Mouse (Mus musculus) liver, adult 2 months (tissue): ENCODE measurements around the gene Kcnj11. TPM values are rescaled to one million over a fixed set of nuclear protein-coding genes. Genes with fewer than 3 reads are reported as not detected.
A peak's percentile ranks its signal among the peaks of the same experiment; 100 is the strongest.

Source experiments
- DNase-seq: peaks from one replicate; pipeline ENCODE4 v3.0.0-alpha.2; 2011; ENCODE audit warnings: low read depth, low spot score; ENCODE audit errors: extremely low read depth
- H3K27ac ChIP-seq: fragments of 200-500 bp; replicated peaks from 2 replicates; pipeline ENCODE4 v1.5.1; 2012; ENCODE audit warnings: low read depth, mild to moderate bottlenecking, control low read depth, inconsistent platforms, low read length; ENCODE audit not compliant: insufficient read depth
- H3K27me3 ChIP-seq: fragments of 200-500 bp; 2 replicates; pipeline ENCODE4 v1.6.1; 2012; ENCODE audit warnings: mild to moderate bottlenecking, moderate library complexity, low read length, inconsistent platforms; ENCODE audit not compliant: control insufficient read depth, insufficient read depth
- H3K36me3 ChIP-seq: fragments of 200-500 bp; 2 replicates; pipeline ENCODE4 v1.6.1; 2012; ENCODE audit warnings: low read length, inconsistent platforms; ENCODE audit not compliant: control insufficient read depth, insufficient read depth
- H3K4me1 ChIP-seq: fragments of 200-500 bp; 2 replicates; pipeline ENCODE4 v1.6.1; 2011; ENCODE audit warnings: low read length; ENCODE audit not compliant: control insufficient read depth, insufficient read depth
- H3K4me3 ChIP-seq: fragments of 200-500 bp; 2 replicates; pipeline ENCODE4 v1.5.1; 2011; ENCODE audit warnings: low read depth, mild to moderate bottlenecking, control low read depth, low read length, moderate library complexity; ENCODE audit not compliant: insufficient read depth
- H3K79me2 ChIP-seq: fragments of 200-500 bp; 2 replicates; pipeline ENCODE4 v1.6.1; 2012; ENCODE audit warnings: inconsistent platforms, mild to moderate bottlenecking, low read length, moderate library complexity; ENCODE audit not compliant: control insufficient read depth, insufficient read depth
- H3K9ac ChIP-seq: fragments of 200-500 bp; 2 replicates; pipeline ENCODE4 v1.6.1; 2012; ENCODE audit warnings: low read depth, mild to moderate bottlenecking, control low read depth, inconsistent platforms, low read length
- CTCF ChIP-seq: fragments of 200-500 bp; IDR thresholded peaks from 2 replicates; pipeline ENCODE4 v1.5.1; 2011; ENCODE audit warnings: low read depth, low read length, control low read depth
- POLR2A ChIP-seq: fragments of 200-500 bp; IDR thresholded peaks from 2 replicates; pipeline ENCODE4 v1.6.1; 2011; ENCODE audit warnings: low read length, control low read depth; ENCODE audit not compliant: insufficient read depth; ENCODE audit errors: extremely low read depth
- WGBS: fragments of 180-500 bp; shearing (Covaris S2); methylation state at CpG from one replicate; pipeline ENCODE4 v1.1.7; 2018; 5-methylcytosine and 5-hydroxymethylcytosine counted together
- polyA plus RNA-seq: library from polyadenylated mRNA; depleted of rRNA; stranded (reverse); fragments of >200 nt; gene quantifications from 2 replicates; pipeline ENCODE4 v1.2.3, GENCODE M21; 2012
- total RNA-seq: library from RNA; depleted of rRNA; stranded (reverse); fragments of >200 nt; gene quantifications from 2 replicates; pipeline ENCODE4 v1.2.3, GENCODE M21; 2014

The Kcnj11 gene
- total and polyA plus RNA-seq, 2 experiments: not detected

- no peaks in the 10 kb centered on the region for H3K4me1 ChIP-seq
- no peak overlapping the region for H3K4me3 ChIP-seq
- 85% methylated on average over 8 of the region's 8 CpGs for WGBS
- H3K36me3 ChIP-seq: no peaks in the 10 kb centered on the region
- H3K27ac ChIP-seq: no peak overlapping the region
- DNase-seq: no peak
- peaks cover 2% of the 10 kb centered on the region; the same call in 1 of the 2 replicates for H3K27me3 ChIP-seq
- no peak for TF ChIP-seq CTCF
- TF ChIP-seq POLR2A: no peak
- H3K79me2 ChIP-seq: no peaks in the 10 kb centered on the region
- H3K9ac ChIP-seq: no peak overlapping the region
Observed at GRCm38 (mm10) chr7:46103075-46103591, 2.6 kb upstream of the Kcnj11 start.

GRCm38 (mm10) chr7:46099682-46100081 lies 882 bp downstream of the Kcnj11 start:
- Histone ChIP-seq H3K79me2 (no peaks in the 10 kb centered on the region), H3K9ac (no peak overlapping the region), H3K27ac (no peak overlapping the region), H3K4me1 (no peaks in the 10 kb centered on the region), H3K27me3 (peaks cover 2% of the 10 kb centered on the region; the same call in 1 of the 2 replicates), H3K36me3 (no peaks in the 10 kb centered on the region), H3K4me3 (no peak overlapping the region)
- WGBS: 72% methylated on average over 13 of the region's 13 CpGs
- DNase-seq: no peak
- TF ChIP-seq POLR2A (no peak), CTCF (no peak)

GRCm38 (mm10) chr7:46098919-46099286 lies 1.7 kb downstream of the Kcnj11 start:
- no peak for TF ChIP-seq CTCF
- TF ChIP-seq POLR2A: no peak
- 88% methylated on average over 19 of the region's 19 CpGs for WGBS
- H3K4me1 ChIP-seq: no peaks in the 10 kb centered on the region
- H3K79me2 ChIP-seq: no peaks in the 10 kb centered on the region
- H3K9ac ChIP-seq: no peak overlapping the region
- H3K36me3 ChIP-seq: no peaks in the 10 kb centered on the region
- H3K27ac ChIP-seq: no peak overlapping the region
- H3K4me3 ChIP-seq: no peak overlapping the region
- peaks cover 2% of the 10 kb centered on the region; the same call in 1 of the 2 replicates for H3K27me3 ChIP-seq
- no peak for DNase-seq

- 78% methylated on average over 19 of the region's 19 CpGs for WGBS
- Histone ChIP-seq H3K27me3 (peaks cover 2% of the 10 kb centered on the region; the same call in 1 of the 2 replicates), H3K79me2 (no peaks in the 10 kb centered on the region), H3K9ac (no peak overlapping the region), H3K36me3 (no peaks in the 10 kb centered on the region), H3K4me1 (no peaks in the 10 kb centered on the region), H3K4me3 (no peak overlapping the region), H3K27ac (no peak overlapping the region)
- no peak for TF ChIP-seq POLR2A
- no peak for TF ChIP-seq CTCF
- DNase-seq: no peak
Observed at GRCm38 (mm10) chr7:46098221-46098918, 2.2 kb downstream of the Kcnj11 start.

- Histone ChIP-seq H3K79me2 (no peaks in the 10 kb centered on the region), H3K9ac (no peak overlapping the region), H3K4me1 (no peaks in the 10 kb centered on the region), H3K27me3 (peaks cover 2% of the 10 kb centered on the region; the same call in 1 of the 2 replicates), H3K27ac (no peak overlapping the region), H3K36me3 (no peaks in the 10 kb centered on the region), H3K4me3 (no peak overlapping the region)
- DNase-seq: no peak
- TF ChIP-seq CTCF: no peak
- 57% methylated on average over 4 of the region's 4 CpGs for WGBS
Observed at GRCm38 (mm10) chr7:46097319-46097783, 3.2 kb downstream of the Kcnj11 start.

GRCm38 (mm10) chr7:46096136-46096535 lies 4.4 kb downstream of the Kcnj11 start:
- TF ChIP-seq POLR2A: no peak
- peak; percentile 84 for TF ChIP-seq CTCF
- no peaks in the 10 kb centered on the region for H3K79me2 ChIP-seq
- H3K9ac ChIP-seq: no peak overlapping the region
- peak; percentile 31 for DNase-seq
- no peak overlapping the region for H3K27ac ChIP-seq
- no peaks in the 10 kb centered on the region for H3K36me3 ChIP-seq
- H3K4me1 ChIP-seq: no peaks in the 10 kb centered on the region
- 2% methylated on average over 4 of the region's 4 CpGs for WGBS
- H3K27me3 ChIP-seq: peaks cover 2% of the 10 kb centered on the region; the same call in 1 of the 2 replicates
- H3K4me3 ChIP-seq: no peak overlapping the region
